Mouse (Mus musculus): ENCODE results near the gene Cpsf6. TPM values are rescaled to one million over a fixed set of nuclear protein-coding genes. Genes with fewer than 3 reads are reported as not detected.
"Not testable (repeated sequence)": the region's sequence is repeated elsewhere in the genome, so short reads cannot be mapped to it uniquely, and the experiment has no call there.

Cpsf6 gene
- polyA plus RNA-seq, 1 experiment from 2014 or later: 76.7 TPM

DNA sequence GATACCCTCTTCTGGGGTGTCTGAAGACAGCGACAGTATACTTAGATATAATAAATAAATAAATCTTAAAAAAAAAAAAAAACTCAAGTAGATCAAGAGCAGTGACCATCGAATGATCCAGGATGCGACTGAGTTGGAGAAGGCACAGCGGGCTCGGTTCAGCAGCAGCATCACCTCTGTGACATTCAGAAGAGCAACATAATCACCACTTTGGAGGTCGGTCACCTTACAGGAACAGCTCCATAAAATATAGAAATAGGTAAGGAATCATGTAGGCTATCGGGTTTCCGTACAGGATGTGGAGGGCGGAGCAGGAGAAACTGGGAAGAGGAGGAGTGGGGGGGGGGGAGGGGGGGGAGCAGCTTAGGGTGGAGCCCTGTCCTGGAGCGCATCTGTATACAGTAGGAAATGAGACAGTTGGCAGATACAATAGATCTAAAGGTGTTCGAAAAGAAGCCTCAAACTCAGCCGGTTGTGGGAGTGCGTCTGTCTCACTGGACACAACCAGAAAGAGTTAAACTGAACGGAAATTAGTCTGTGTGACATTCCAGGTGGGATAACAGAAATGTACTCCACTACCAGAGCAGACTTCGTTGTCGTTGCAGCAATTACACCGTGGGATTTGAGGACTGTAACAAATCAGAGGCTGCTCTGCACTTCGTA, 16.7 kb upstream of the Cpsf6 start:
- no peak for ATAC-seq (ENCODE audit: extremely low read depth, insufficient number of reproducible peaks, low FRiP score, low TSS enrichment)
- Histone ChIP-seq H3K4me3 (0 out of 2 replicates have a peak overlapping the region, but pooled peaks have one; percentile 16), H3K36me3 (no peaks in the 10 kb centered on the region), H3K4me2 (peak overlapping the region; percentile 60), H3K27ac (replicated peaks) (no peak overlapping the region), H3K4me1 (peaks cover 8% of the 10 kb centered on the region), H3K9ac (no peak overlapping the region), H3K9me3 (no peaks in the 10 kb centered on the region), H3K27me3 (replicated peaks) (no peaks in the 10 kb centered on the region; the same call in 1 of the 2 replicates)
- WGBS: 44% methylated on average over 18 of the region's 18 CpGs

DNA sequence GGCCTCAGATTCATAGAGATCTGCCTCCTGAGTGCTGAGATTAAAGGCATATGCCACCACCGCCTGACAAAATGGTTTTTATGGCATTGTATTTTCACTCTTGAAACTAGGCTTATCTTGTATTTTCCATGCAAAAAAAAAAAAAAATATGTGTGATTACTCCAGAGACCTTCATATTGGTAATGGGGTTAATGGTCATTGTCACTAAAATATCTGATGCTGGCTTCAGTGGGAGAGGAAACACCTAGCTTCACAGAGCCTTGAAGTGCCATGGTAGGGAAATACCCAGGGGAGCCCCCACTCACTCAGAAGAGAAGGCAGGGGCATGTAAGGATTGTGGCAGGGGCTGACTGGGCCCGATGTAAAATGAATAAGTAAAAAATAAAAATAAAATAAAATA, 16.0 kb upstream of the Cpsf6 start:
- Histone ChIP-seq H3K27ac (replicated peaks) (no peak overlapping the region), H3K36me3 (no peaks in the 10 kb centered on the region), H3K9ac (no peak overlapping the region), H3K4me1 (peaks cover 8% of the 10 kb centered on the region), H3K4me3 (no peak overlapping the region), H3K27me3 (replicated peaks) (no peaks in the 10 kb centered on the region; the same call in 1 of the 2 replicates), H3K9me3 (no peaks in the 10 kb centered on the region), H3K4me2 (no peak overlapping the region)
- ATAC-seq (ENCODE audit: extremely low read depth, insufficient number of reproducible peaks, low FRiP score, low TSS enrichment): no peak
- 95% methylated on average over 2 of the region's 2 CpGs for WGBS

DNA sequence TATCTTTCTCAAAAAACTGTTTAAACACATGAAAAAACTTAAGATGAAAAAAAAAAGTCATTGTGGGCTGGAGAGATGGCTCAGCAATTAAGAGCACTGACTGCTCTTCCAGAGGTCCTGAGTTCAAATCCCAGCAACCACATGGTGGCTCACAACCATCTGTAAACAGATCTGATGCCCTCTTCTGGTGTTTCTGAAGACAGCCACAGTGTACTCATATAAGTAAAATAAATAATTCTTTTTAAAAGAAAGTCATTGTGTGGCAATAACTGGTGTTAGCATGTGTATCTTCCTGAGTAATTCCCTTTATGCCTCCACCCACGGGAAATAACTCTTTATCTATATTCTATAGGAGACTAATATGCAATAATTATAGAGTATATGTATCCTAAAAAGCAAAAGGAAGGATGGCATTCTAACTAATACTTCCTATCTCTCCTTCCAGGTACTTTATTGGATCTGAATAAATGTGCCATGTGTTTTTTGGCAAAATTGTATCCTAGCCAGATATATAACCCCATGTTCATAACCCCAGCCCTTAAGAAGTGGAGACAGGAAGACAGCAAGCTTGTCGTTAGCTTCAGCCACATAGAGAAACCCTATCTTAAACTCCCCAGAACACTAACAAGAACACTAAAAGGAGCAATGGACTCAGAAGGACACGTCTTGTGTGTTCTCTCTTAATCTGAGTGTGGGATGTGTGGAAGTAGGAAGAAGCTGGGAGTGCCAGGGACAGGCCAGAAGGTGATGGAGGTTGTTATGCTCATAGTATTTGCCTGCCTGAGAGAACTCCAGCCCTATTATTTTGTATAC, 15.1 kb upstream of the Cpsf6 start:
- Histone ChIP-seq H3K4me2 (no peak overlapping the region), H3K4me1 (peaks cover 8% of the 10 kb centered on the region), H3K4me3 (no peak overlapping the region), H3K9ac (no peak overlapping the region), H3K36me3 (no peaks in the 10 kb centered on the region), H3K27ac (replicated peaks) (no peak overlapping the region), H3K27me3 (replicated peaks) (peaks cover 6% of the 10 kb centered on the region), H3K9me3 (no peaks in the 10 kb centered on the region)
- WGBS: 66% methylated on average over 3 of the region's 3 CpGs
- ATAC-seq (ENCODE audit: extremely low read depth, insufficient number of reproducible peaks, low FRiP score, low TSS enrichment): no peak

DNA sequence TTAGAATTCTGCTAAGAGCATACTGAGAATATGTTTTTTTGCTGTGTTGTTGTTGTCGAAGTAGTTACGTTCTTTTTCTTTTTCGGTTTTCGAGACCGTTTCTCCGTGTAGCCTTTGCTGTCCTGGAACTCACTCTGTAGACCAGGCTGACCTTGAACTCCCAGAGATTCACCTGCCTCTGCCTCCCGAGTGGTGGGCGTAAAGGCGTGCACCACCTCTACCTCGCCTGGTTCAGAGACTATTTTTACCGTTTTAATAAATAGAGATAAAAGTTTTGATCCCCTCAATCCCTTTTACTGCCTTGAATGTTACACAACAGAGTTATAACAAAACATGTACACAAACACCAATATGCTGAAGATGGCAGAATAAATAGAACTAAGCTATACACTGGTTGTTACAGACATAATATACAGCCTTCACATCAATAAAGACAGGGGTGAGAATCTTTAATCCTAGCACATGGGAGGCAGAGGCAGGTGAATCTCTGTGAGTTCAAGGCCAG, 14.1 kb upstream of the Cpsf6 start:
- no peak for ATAC-seq (ENCODE audit: extremely low read depth, insufficient number of reproducible peaks, low FRiP score, low TSS enrichment)
- 52% methylated on average over 11 of the region's 11 CpGs for WGBS
- H3K4me1 ChIP-seq: peaks cover 8% of the 10 kb centered on the region
- H3K27me3 ChIP-seq (replicated peaks): peaks cover 8% of the 10 kb centered on the region
- peak overlapping the region; percentile 61 for H3K27ac ChIP-seq (replicated peaks)
- H3K9ac ChIP-seq: peak overlapping the region; percentile 81
- peak overlapping the region; percentile 81 for H3K4me2 ChIP-seq
- peak overlapping the region; percentile 55 for H3K4me3 ChIP-seq
- no peaks in the 10 kb centered on the region for H3K9me3 ChIP-seq
- no peaks in the 10 kb centered on the region for H3K36me3 ChIP-seq

DNA sequence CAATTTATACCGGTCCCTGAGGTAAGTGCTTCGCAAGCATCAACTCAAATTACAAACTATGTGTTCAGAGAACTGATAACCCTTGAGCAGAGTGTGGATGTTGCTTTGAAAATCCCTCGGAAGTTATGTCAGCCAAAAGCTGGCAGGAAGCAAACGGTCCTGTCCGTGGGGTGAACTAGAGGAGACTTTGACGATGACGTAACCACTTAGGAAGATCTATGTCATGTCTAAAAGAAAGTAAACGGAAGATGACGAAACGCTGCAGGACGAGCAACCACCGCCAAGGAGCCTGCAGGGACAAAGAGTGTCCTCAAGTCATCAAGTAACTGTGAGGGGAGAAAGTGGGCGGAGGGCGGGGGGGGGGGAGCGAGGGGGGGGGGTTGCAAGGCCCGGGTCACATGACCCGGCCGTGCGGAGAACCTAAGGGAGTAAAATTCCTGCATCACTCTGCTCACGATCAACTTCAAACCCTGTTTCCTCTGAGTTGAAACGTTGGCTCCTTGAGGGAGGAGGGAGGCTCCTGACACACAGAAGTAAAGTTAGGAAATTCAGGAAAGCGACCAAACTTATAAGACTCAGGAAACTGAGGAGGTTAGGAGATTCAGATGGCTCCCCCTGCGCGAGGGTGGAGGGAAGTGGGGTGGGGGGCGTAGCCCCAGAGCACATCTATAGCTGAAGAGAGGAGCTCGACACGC, 13.5 kb upstream of the Cpsf6 start:
- Histone ChIP-seq H3K4me1 (peaks cover 8% of the 10 kb centered on the region), H3K9me3 (no peaks in the 10 kb centered on the region), H3K4me3 (peak overlapping the region; percentile 55), H3K9ac (peak overlapping the region; percentile 81), H3K4me2 (peak overlapping the region; percentile 81), H3K27me3 (replicated peaks) (peaks cover 8% of the 10 kb centered on the region; the same call in 1 of the 2 replicates), H3K36me3 (no peaks in the 10 kb centered on the region), H3K27ac (replicated peaks) (peak overlapping the region; percentile 61)
- 1% methylated on average over 24 of the region's 27 CpGs for WGBS
- ATAC-seq (ENCODE audit: extremely low read depth, insufficient number of reproducible peaks, low FRiP score, low TSS enrichment): 0 out of 2 replicates have a peak, but pooled peaks have one; percentile 33

DNA sequence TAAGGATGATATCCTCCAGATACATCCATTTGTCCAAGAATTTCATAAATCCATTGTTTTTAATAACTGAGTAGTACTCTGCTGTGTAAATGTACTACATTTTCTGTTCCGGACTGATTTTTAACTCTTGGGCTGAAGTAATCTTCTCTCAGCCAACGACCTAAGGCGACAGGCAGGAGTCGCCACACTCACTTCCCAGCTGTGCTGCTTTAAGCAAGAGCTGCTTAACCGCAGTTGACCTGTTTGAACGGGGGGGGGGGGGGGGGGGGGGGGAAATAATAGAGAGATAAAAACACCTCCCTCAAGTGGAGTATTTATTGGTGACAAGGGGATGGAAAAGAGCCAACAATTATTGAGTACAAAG, 13.0 kb upstream of the Cpsf6 start:
- peak overlapping the region; percentile 81 for H3K9ac ChIP-seq
- H3K4me1 ChIP-seq: peaks cover 8% of the 10 kb centered on the region
- peak overlapping the region; percentile 81 for H3K4me2 ChIP-seq
- peaks cover 8% of the 10 kb centered on the region; the same call in 1 of the 2 replicates for H3K27me3 ChIP-seq (replicated peaks)
- H3K4me3 ChIP-seq: peak overlapping the region; percentile 55
- no peaks in the 10 kb centered on the region for H3K9me3 ChIP-seq
- WGBS: 6% methylated on average over 6 of the region's 6 CpGs
- H3K36me3 ChIP-seq: no peaks in the 10 kb centered on the region
- H3K27ac ChIP-seq (replicated peaks): peak overlapping the region; percentile 61; the same call in 1 of the 2 replicates
- no peak for ATAC-seq (ENCODE audit: extremely low read depth, insufficient number of reproducible peaks, low FRiP score, low TSS enrichment)

DNA sequence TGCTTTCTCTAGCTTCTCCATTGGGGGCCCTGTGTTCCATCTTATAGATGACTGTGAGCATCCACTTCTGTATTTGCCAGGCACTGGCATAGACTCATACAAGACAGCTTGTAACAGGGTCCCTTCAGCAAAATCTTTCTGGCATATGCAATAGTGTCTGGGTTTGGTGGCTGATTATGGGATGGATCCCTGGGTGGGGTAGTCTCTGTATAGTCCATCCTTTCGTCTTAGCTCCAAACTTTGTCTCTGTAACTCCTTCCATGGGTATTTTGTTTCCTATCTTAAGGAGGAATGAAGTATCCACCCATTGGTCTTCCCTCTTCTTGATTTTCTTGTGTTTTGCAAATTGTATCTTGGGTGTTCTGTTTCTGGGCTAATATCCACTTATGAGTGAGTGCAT, 12.6 kb upstream of the Cpsf6 start:
- not testable (repeated sequence) for H3K4me1 ChIP-seq; H3K36me3 ChIP-seq; H3K9ac ChIP-seq; H3K9me3 ChIP-seq; H3K27me3 ChIP-seq (replicated peaks); H3K27ac ChIP-seq (replicated peaks); ATAC-seq (ENCODE audit: extremely low read depth, insufficient number of reproducible peaks, low FRiP score, low TSS enrichment); H3K4me3 ChIP-seq
- peak overlapping the region; percentile 81; the same call in 1 of the 2 replicates for H3K4me2 ChIP-seq
- WGBS: 63% methylated on average over 1 of the region's 1 CpGs

DNA sequence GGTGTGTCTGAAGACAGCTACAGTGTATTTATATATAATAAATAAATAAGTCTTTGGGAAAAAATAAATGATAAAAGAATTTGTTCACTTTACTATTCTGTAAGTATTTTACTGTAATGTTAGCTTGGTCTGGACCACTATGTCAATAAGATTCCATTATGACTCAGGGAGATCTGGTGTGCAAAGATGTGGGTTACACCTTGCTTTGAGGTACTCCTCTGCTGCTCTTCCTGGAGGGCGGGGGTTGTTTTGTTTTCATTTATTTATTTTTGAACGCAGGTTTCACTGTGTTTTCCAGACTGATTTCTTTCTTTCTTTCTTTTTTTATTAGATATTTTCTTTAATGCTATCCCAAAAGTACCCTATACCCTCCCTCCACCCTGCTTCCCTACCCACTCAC, 12.0 kb upstream of the Cpsf6 start:
- Histone ChIP-seq H3K27me3 (replicated peaks) (peaks cover 8% of the 10 kb centered on the region; the same call in 1 of the 2 replicates), H3K9me3 (no peaks in the 10 kb centered on the region), H3K9ac (no peak overlapping the region), H3K4me3 (no peak overlapping the region), H3K4me2 (no peak overlapping the region), H3K36me3 (no peaks in the 10 kb centered on the region), H3K27ac (replicated peaks) (no peak overlapping the region), H3K4me1 (peaks cover 7% of the 10 kb centered on the region)
- WGBS: 96% methylated on average over 2 of the region's 2 CpGs
- no peak for ATAC-seq (ENCODE audit: extremely low read depth, insufficient number of reproducible peaks, low FRiP score, low TSS enrichment)

DNA sequence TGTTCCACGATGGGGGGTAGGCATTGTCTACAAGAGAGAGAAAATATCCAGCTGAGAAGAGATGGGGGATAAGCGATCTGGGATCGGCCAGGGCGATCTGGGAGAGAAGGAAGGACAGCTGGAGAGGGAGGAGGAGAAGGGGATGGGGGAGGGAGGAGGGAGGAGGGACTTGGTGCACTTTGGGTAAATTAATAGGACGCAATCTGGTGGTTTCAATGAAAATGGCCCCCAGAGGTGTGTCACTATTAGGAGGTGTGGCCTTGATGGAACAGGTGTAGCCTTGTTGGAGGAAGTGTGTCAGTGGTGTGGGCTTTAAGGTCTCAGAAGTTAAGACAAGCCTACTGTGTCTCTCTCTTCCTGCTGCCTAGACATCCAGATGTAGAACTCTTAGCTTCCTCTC, 11.2 kb upstream of the Cpsf6 start:
- Histone ChIP-seq H3K36me3 (no peaks in the 10 kb centered on the region), H3K27ac (replicated peaks) (no peak overlapping the region), H3K4me3 (no peak overlapping the region), H3K4me1 (0 out of 2 replicates have a peak, but pooled peaks cover 2% of the 10 kb centered on the region), H3K9me3 (no peaks in the 10 kb centered on the region), H3K9ac (no peak overlapping the region), H3K4me2 (no peak overlapping the region), H3K27me3 (replicated peaks) (peaks cover 8% of the 10 kb centered on the region; the same call in 1 of the 2 replicates)
- 30% methylated on average over 5 of the region's 5 CpGs for WGBS
- ATAC-seq (ENCODE audit: extremely low read depth, insufficient number of reproducible peaks, low FRiP score, low TSS enrichment): no peak

DNA sequence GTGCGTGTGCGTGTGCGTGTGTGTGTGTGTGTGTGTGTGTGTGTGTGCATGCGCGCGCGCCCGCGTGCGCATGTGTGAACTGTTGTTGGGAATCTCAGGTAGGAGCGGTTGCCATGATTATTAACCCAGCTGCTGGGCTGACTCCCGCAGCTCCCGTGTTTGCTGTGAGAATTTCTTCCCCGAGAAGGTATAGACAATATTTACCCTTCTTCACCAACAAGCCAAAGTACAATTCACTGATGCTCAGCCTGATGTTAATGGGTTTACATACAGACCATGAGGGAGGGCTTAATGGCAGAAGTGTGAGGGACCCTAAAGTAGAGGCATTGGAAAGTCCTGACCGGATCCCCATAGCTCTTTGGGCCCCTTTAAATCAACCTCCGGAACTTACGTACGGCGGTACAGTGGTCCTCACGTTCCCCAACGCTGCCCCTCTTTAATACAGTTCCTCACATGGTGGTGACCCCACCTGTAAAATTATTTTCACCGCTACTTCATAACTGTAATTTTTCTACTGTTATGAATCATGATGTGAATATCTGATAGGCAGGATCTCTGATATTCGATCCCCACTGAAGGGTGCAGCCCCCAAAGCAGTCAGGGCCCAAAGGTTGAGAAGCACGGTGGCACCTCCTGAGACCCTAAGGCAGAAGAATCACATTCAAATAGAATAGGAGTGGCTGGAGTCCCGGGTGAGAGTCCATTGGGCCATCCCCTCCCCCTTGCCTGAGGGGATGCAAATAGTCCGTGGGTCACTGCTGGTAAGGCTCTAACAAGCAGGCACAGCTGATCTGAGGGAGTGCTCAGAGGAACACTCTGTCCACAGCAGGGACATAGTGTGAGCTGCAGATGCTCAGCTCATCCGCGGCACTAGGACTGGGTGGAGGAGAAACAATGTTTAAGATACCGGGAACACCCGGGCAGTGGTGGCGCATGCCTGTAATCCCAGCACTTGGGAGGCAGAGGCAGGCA, 10.4 kb upstream of the Cpsf6 start:
- no peak for ATAC-seq (ENCODE audit: extremely low read depth, insufficient number of reproducible peaks, low FRiP score, low TSS enrichment)
- 0 out of 2 replicates have a peak, but pooled peaks cover 2% of the 10 kb centered on the region for H3K4me1 ChIP-seq
- no peak overlapping the region for H3K4me3 ChIP-seq
- peaks cover 8% of the 10 kb centered on the region; the same call in 1 of the 2 replicates for H3K27me3 ChIP-seq (replicated peaks)
- H3K9me3 ChIP-seq: no peaks in the 10 kb centered on the region
- no peaks in the 10 kb centered on the region for H3K36me3 ChIP-seq
- no peak overlapping the region for H3K27ac ChIP-seq (replicated peaks)
- peak overlapping the region; percentile 18; the same call in 1 of the 2 replicates for H3K4me2 ChIP-seq
- no peak overlapping the region for H3K9ac ChIP-seq
- 44% methylated on average over 31 of the region's 31 CpGs for WGBS

Measured in heart, embryonic 13.5 days (tissue).